In genomic region chr11:120962050-120962771, GRCm38 (mm10) we compare ENCODE assay signal across 29 mouse cellular contexts. TPM values are rescaled to one million over a fixed set of nuclear protein-coding genes. Genes with fewer than 3 reads are reported as not detected.
DNase-seq lines count a peak whose midpoint lies in the region; ATAC-seq and TF ChIP-seq lines count a peak whose summit lies in the region.
"Had no signal": no experiment of that assay in that cellular context is flagged by ENCODE, and none has a peak within 500 bp of the region (broad histone marks: within the 10 kb centered on the region; RNA-seq: fewer than 3 reads in every experiment).

No protein-coding gene starts in this region.

- no peak for TF ChIP-seq RAD21 in CH12.LX (IDR thresholded peaks at IDR 0.05; ENCODE audit: low read depth, low read length)

- H3K27ac ChIP-seq in limb, embryonic 11.5 days (replicated peaks; ENCODE audit: low read depth, low read length): no peak overlapping the region
- no peak overlapping the region for H3K27ac ChIP-seq in limb, embryonic 10.5 days
- H3K27ac ChIP-seq in CH12.LX (ENCODE audit: insufficient read depth, low read depth): no peak overlapping the region
- H3K27ac ChIP-seq: embryonic facial prominence, embryonic 10.5 days; embryonic facial prominence, embryonic 13.5 days; forebrain, embryonic 12.5 days; forebrain, embryonic 15.5 days; heart, adult 2 months; heart, embryonic 10.5 days; hindbrain, embryonic 14.5 days; hindbrain, postnatal 0 days had no signal

- no peak overlapping the region for H3K4me3 ChIP-seq in limb, embryonic 11.5 days (ENCODE audit: low read depth, low read length)
- no peak overlapping the region for H3K4me3 ChIP-seq in limb, embryonic 10.5 days
- no peak overlapping the region for H3K4me3 ChIP-seq in CH12.LX (replicated peaks in 1 of 3; ENCODE audit: low read depth in 2 of 3, low read length in 2 of 3, poor library complexity in 1 of 3)
- H3K4me3 ChIP-seq in myocyte: no peak overlapping the region
- H3K4me3 ChIP-seq: embryonic facial prominence, embryonic 10.5 days; embryonic facial prominence, embryonic 13.5 days; erythroblast, embryonic 14.5 days; forebrain, embryonic 12.5 days; forebrain, embryonic 15.5 days; heart, adult 2 months; heart, embryonic 10.5 days; heart, embryonic 13.5 days had no signal

- no peak for DNase-seq in limb, embryonic 11.5 days (ENCODE audit: low spot score)
- no peak for DNase-seq in limb, embryonic 10.5 days (ENCODE audit: low spot score)
- DNase-seq in A20 (ENCODE audit: low read depth, low spot score) (peak; percentile 43), CH12.LX (ENCODE audit: extremely low read depth) (no peak)
- DNase-seq in frontal cortex, postnatal 25 days (ENCODE audit: low spot score in 2 of 2): no peak
- DNase-seq: adrenal gland, adult 2 months; adrenal gland, postnatal 14 days; cerebellum, adult 11 months; cerebellum, adult 2 months; cerebellum, adult 9-11 months; cerebellum, postnatal 25 days; embryo, embryonic 11 days; gastrocnemius, postnatal 10 days; gastrocnemius, postnatal 36 days; heart, adult 2 months; heart, postnatal 14 days; heart, postnatal 4 days had no signal

- no peak for TF ChIP-seq CTCF in CH12.LX (conservative IDR thresholded peaks at IDR 0.05 in 1 of 2, IDR thresholded peaks at IDR 0.05 in 1 of 2; ENCODE audit: low read depth in 2 of 2, low read length in 2 of 2)

- in situ Hi-C loops in CH12.LX (cut with MboI; ENCODE audit: low pct_ligation_motif_present, low pct_unique_long_range_greater_than_20kb, low sequenced_read_pairs): no loop called here

- dilution Hi-C loops in CH12.LX (cut with MboI; ENCODE audit: extremely low pct_ligation_motif_present, extremely low pct_unique_long_range_greater_than_20kb, low sequenced_read_pairs): no loop called here

- H3K4me1 ChIP-seq in limb, embryonic 11.5 days (ENCODE audit: control insufficient read depth, insufficient read depth, low read length): no peaks in the 10 kb centered on the region
- H3K4me1 ChIP-seq in limb, embryonic 10.5 days: peaks cover 11% of the 10 kb centered on the region; the same call in 1 of the 2 replicates
- no peaks in the 10 kb centered on the region for H3K4me1 ChIP-seq in CH12.LX (ENCODE audit: control insufficient read depth in 1 of 2, insufficient read depth in 2 of 2)
- H3K4me1 ChIP-seq: forebrain, embryonic 15.5 days had no signal

- H3K9ac ChIP-seq in limb, embryonic 11.5 days (ENCODE audit: low read length): no peak overlapping the region
- no peak overlapping the region for H3K9ac ChIP-seq in CH12.LX (ENCODE audit: insufficient read depth, low read depth)
- H3K9ac ChIP-seq: embryonic facial prominence, embryonic 13.5 days; forebrain, embryonic 12.5 days; forebrain, embryonic 15.5 days; hindbrain, embryonic 14.5 days had no signal

- peak; percentile 31; the same call in 1 of the 2 replicates for ATAC-seq in limb, embryonic 11.5 days (ENCODE audit: insufficient number of reproducible peaks, low FRiP score, low TSS enrichment, low read depth)
- ATAC-seq: forebrain, embryonic 15.5 days; hindbrain, postnatal 0 days; inflammation-experienced regulatory T-cells, adult 6 months had no signal

- 92% methylated on average over 13 of the region's 13 CpGs for WGBS in limb, embryonic 11.5 days
- 91% methylated on average over 13 of the region's 13 CpGs for WGBS in limb, embryonic 10.5 days

- no peaks in the 10 kb centered on the region for H3K9me3 ChIP-seq in limb, embryonic 11.5 days (ENCODE audit: control insufficient read depth, low read length)
- no peaks in the 10 kb centered on the region for H3K9me3 ChIP-seq in limb, embryonic 10.5 days (replicated peaks)
- no peaks in the 10 kb centered on the region for H3K9me3 ChIP-seq in CH12.LX (replicated peaks; ENCODE audit: low read length)
- H3K9me3 ChIP-seq: embryonic facial prominence, embryonic 10.5 days; embryonic facial prominence, embryonic 13.5 days; forebrain, embryonic 12.5 days; forebrain, embryonic 15.5 days; G1E; heart, embryonic 10.5 days; heart, embryonic 13.5 days had no signal

- H3K4me2 ChIP-seq in limb, embryonic 11.5 days (ENCODE audit: low read depth, severe bottlenecking): no peak overlapping the region
- H3K4me2 ChIP-seq in CH12.LX (ENCODE audit: insufficient read depth, low read depth, poor library complexity, severe bottlenecking) (no peak overlapping the region), myocyte (ENCODE audit: low read depth) (no peak overlapping the region)
- H3K4me2 ChIP-seq: embryonic facial prominence, embryonic 13.5 days; forebrain, embryonic 12.5 days; forebrain, embryonic 15.5 days; heart, embryonic 13.5 days; hindbrain, embryonic 14.5 days had no signal

- no peaks in the 10 kb centered on the region for H3K27me3 ChIP-seq in limb, embryonic 11.5 days (ENCODE audit: control insufficient read depth, insufficient read depth, low read length)
- no peaks in the 10 kb centered on the region for H3K27me3 ChIP-seq in limb, embryonic 10.5 days (ENCODE audit: low read depth, poor library complexity, severe bottlenecking)
- H3K27me3 ChIP-seq in CH12.LX (replicated peaks) (no peaks in the 10 kb centered on the region), myocyte (ENCODE audit: control insufficient read depth, insufficient read depth, insufficient read length) (no peaks in the 10 kb centered on the region)
- H3K27me3 ChIP-seq: embryonic facial prominence, embryonic 13.5 days; forebrain, embryonic 12.5 days; forebrain, embryonic 15.5 days; heart, embryonic 13.5 days had no signal

- no peak overlapping the region for H3ac ChIP-seq in myocyte (ENCODE audit: control insufficient read depth, insufficient read length)

- TF ChIP-seq POLR2A in CH12.LX (IDR thresholded peaks at IDR 0.05; ENCODE audit: low read depth, low read length): peak; percentile 14; the same call in 1 of the 2 replicates
- peak; percentile 25 for TF ChIP-seq POLR2A in myocyte (IDR thresholded peaks at IDR 0.05; ENCODE audit: insufficient read length, low read depth)

- peaks cover 42% of the 10 kb centered on the region for H3K36me3 ChIP-seq in limb, embryonic 11.5 days (ENCODE audit: control insufficient read depth, insufficient read depth, low read length)
- peaks cover 99% of the 10 kb centered on the region for H3K36me3 ChIP-seq in limb, embryonic 10.5 days
- peaks cover 84 to 100% of the 10 kb centered on the region in 2 experiments for H3K36me3 ChIP-seq in CH12.LX (replicated peaks in 1 of 2; ENCODE audit: control insufficient read depth in 1 of 2, insufficient read depth in 1 of 2, low read length in 1 of 2)
- H3K36me3 ChIP-seq in myocyte (ENCODE audit: control insufficient read depth, insufficient read depth): peaks cover 46% of the 10 kb centered on the region

- H3K79me2 ChIP-seq in CH12.LX (replicated peaks; ENCODE audit: control insufficient read depth, extremely low read depth, insufficient read depth, poor library complexity, severe bottlenecking) (no peaks in the 10 kb centered on the region), myocyte (ENCODE audit: control insufficient read depth, insufficient read depth) (no peaks in the 10 kb centered on the region)

- no peak for TF ChIP-seq EP300 in CH12.LX (IDR thresholded peaks at IDR 0.05; ENCODE audit: low read length)

TF ChIP-seq in CH12.LX, 34 proteins besides CTCF, POLR2A, EP300 and RAD21:
- peak; percentile 84 for TF ChIP-seq POLR2AphosphoS2 (IDR thresholded peaks at IDR 0.05; ENCODE audit: low read depth, low read length)
- no peak for TF ChIP-seq KAT2A (IDR thresholded peaks at IDR 0.05; ENCODE audit: insufficient replicate concordance, low read length)
- TF ChIP-seq ZMIZ1 (IDR thresholded peaks at IDR 0.05; ENCODE audit: low read depth, low read length): peak; percentile 70
- peak; percentile 14 for TF ChIP-seq CHD2 (IDR thresholded peaks at IDR 0.05; ENCODE audit: low read length)

TF ChIP-seq in myocyte, 11 proteins besides CTCF, POLR2A, EP300 and RAD21:
- TF ChIP-seq CEBPB (IDR thresholded peaks at IDR 0.05; ENCODE audit: insufficient read depth, poor library complexity, severe bottlenecking) (no peak), POLR2AphosphoS2 (IDR thresholded peaks at IDR 0.05; ENCODE audit: insufficient read length, low read depth) (peak; percentile 19)

RNA-seq across cellular contexts. Expression of gene Slc16a3, which starts 13.9 kb away (rescaled TPM):
- 48.2 and 58.1 TPM in 2 replicates for polyA plus RNA-seq in limb, embryonic 11.5 days (2014; fragmentation: Nextera tagmentation; extraction: Ambion mirVana)
- polyA plus RNA-seq in limb, embryonic 10.5 days (2016; fragmentation: Nextera tagmentation; extraction: Ambion mirVana): 119 and 165 TPM in 2 replicates
- total RNA-seq in CH12.LX (2012; rRNA removed): 214 and 388 TPM in 2 replicates
- total RNA-seq in CH12.LX (2014; rRNA removed): 90.8 and 130 TPM in 2 replicates
- polyA plus RNA-seq in CH12.LX (2012; ENCODE audit: insufficient read length, low read depth): 9.7 and 11.1 TPM in 2 replicates
- polyA plus RNA-seq in myocyte (2012; fragmentation: generic; extraction: Trizol): 9.7 TPM

RNA-seq across cellular contexts. Expression of gene Csnk1d, which starts 28.9 kb away (rescaled TPM):
- 67.1 and 84.5 TPM in 2 replicates for polyA plus RNA-seq in limb, embryonic 11.5 days (2014; fragmentation: Nextera tagmentation; extraction: Ambion mirVana)
- 126 and 136 TPM in 2 replicates for polyA plus RNA-seq in limb, embryonic 10.5 days (2016; fragmentation: Nextera tagmentation; extraction: Ambion mirVana)
- total RNA-seq in CH12.LX (2012; rRNA removed) (92.1 and 96.8 TPM in 2 replicates), CH12.LX (2014; rRNA removed) (77.7 and 77.8 TPM in 2 replicates)
- polyA plus RNA-seq in CH12.LX (2012; ENCODE audit: insufficient read length, low read depth) (134 and 136 TPM in 2 replicates), myocyte (2012; fragmentation: generic; extraction: Trizol) (79.5 TPM)

RNA-seq across cellular contexts. Expression of gene Ccdc57, which starts 29.5 kb away (rescaled TPM):
- 5.0 and 5.1 TPM in 2 replicates for polyA plus RNA-seq in limb, embryonic 11.5 days (2014; fragmentation: Nextera tagmentation; extraction: Ambion mirVana)
- 7.0 and 7.2 TPM in 2 replicates for polyA plus RNA-seq in limb, embryonic 10.5 days (2016; fragmentation: Nextera tagmentation; extraction: Ambion mirVana)
- total RNA-seq in CH12.LX (2012; rRNA removed) (4.6 and 5.4 TPM in 2 replicates), CH12.LX (2014; rRNA removed) (2.3 and 2.7 TPM in 2 replicates)
- polyA plus RNA-seq in CH12.LX (2012; ENCODE audit: insufficient read length, low read depth) (6.0 and 6.2 TPM in 2 replicates), myocyte (2012; fragmentation: generic; extraction: Trizol) (1.8 TPM)
